Mouse (Mus musculus): ENCODE data around the gene Gm20696.

- no peak for TF ChIP-seq ZC3H11A (IDR thresholded peaks at IDR 0.05; ENCODE audit: borderline replicate concordance, low read depth, low read length)
- no peak for TF ChIP-seq MAFK (IDR thresholded peaks at IDR 0.05; ENCODE audit: insufficient read depth, low read depth, low read length)
- TF ChIP-seq HCFC1 (IDR thresholded peaks at IDR 0.05; ENCODE audit: borderline replicate concordance, insufficient read depth, low read length): no peak
- no peak for TF ChIP-seq ZNF384 (IDR thresholded peaks at IDR 0.05; ENCODE audit: low read depth, low read length)
Measured at GRCm38 (mm10) chr6:99305751-99306150, 360.8 kb downstream of the Gm20696 start.
